Mouse (Mus musculus) hindbrain, embryonic 11.5 days (tissue): ENCODE data around the gene Bicd2. TPM values are rescaled to one million over a fixed set of nuclear protein-coding genes. Genes with fewer than 3 reads are reported as not detected.

Experiments
- ATAC-seq: fragments of 200-750 bp; cut with Nextera tagmentation; 2 replicates; pipeline ENCODE4 v1.8.0; 2017; ENCODE audit warnings: mild to moderate bottlenecking, moderate TSS enrichment, moderate library complexity; ENCODE audit not compliant: low FRiP score
- DNase-seq: peaks from one replicate; pipeline ENCODE4 v3.0.0-alpha.2; 2015; ENCODE audit warnings: low spot score
- H3K27ac ChIP-seq: fragments of 300-500 bp; sonication (generic); 2 replicates; pipeline ENCODE4 v1.5.1; 2014; ENCODE audit warnings: mild to moderate bottlenecking, low read depth, low read length
- H3K27me3 ChIP-seq: fragments of 300-500 bp; sonication (generic); 2 replicates; pipeline ENCODE4 v1.6.1; 2014; ENCODE audit warnings: mild to moderate bottlenecking, low read length, moderate library complexity, mixed read lengths; ENCODE audit not compliant: control insufficient read depth, insufficient read depth
- H3K36me3 ChIP-seq: fragments of 300-500 bp; sonication (generic); 2 replicates; pipeline ENCODE4 v1.6.1; 2014; ENCODE audit warnings: mild to moderate bottlenecking, low read length, moderate library complexity, mixed read lengths; ENCODE audit not compliant: control insufficient read depth, insufficient read depth
- H3K4me1 ChIP-seq: fragments of 300-500 bp; sonication (generic); replicated peaks from 2 replicates; pipeline ENCODE4 v1.6.1; 2014; ENCODE audit warnings: low read length, mixed read lengths; ENCODE audit not compliant: control insufficient read depth, insufficient read depth
- H3K4me2 ChIP-seq: fragments of 300-500 bp; sonication (generic); replicated peaks from 2 replicates; pipeline ENCODE4 v1.6.1; 2014; ENCODE audit warnings: mild to moderate bottlenecking, low read depth, low read length
- H3K4me3 ChIP-seq: fragments of 300-500 bp; sonication (generic); 2 replicates; pipeline ENCODE4 v1.5.1; 2014; ENCODE audit warnings: low read depth, low read length
- H3K9ac ChIP-seq: fragments of 300-500 bp; sonication (generic); 2 replicates; pipeline ENCODE4 v1.6.1; 2014; ENCODE audit warnings: low read depth, low read length
- H3K9me3 ChIP-seq: fragments of 300-500 bp; sonication (generic); 2 replicates; pipeline ENCODE4 v1.6.1; 2016; ENCODE audit warnings: low read length; ENCODE audit not compliant: control insufficient read depth
- WGBS: fragments of 180-500 bp; shearing (Covaris S2); extraction: QIAGEN DNeasy Blood & Tissue Kit; methylation state at CpG from one replicate; pipeline ENCODE4 v1.1.7; 2014; 5-methylcytosine and 5-hydroxymethylcytosine counted together
- polyA plus RNA-seq: library from polyadenylated mRNA; unstranded; fragments of >200 nt; fragmentation: Nextera tagmentation; extraction: Ambion mirVana; gene quantifications from 2 replicates; pipeline ENCODE4 v1.2.1, GENCODE M21; 2014

Gene Bicd2
- polyA plus RNA-seq, 1 experiment from 2014 or later: 26.9 TPM

DNA sequence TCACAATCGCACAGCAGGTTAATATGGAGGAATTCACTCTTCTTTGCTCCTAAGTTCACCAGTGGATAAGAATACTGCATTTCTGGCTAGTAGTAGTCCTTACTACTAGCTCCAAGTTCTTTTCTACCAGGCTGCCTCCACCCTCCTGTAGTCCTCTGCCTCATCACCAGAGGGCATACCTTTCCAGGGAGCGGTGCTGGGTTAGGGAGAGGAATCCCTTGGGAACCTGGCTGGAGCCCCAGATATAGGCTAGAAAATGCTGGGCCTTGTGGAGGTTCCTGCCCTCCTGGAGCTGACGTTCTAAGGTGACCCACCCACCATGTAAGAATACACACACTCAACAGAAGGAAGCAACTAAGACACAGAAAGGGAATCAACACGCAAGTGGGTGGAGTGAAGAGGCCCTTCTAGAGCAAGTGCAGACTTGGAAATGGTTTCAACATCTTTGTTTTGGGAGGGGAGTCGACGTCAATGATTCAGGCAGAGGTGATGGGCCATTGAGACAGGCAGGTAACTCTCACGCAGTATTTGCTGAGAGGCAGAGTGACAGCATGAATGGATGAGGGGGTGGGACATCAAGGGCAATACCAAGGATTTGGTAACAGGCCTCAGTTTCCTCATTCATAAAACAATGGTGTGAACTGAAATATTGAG is 2.4 kb upstream of the Bicd2 start:
- 79% methylated on average over 7 of the region's 7 CpGs for WGBS
- Histone ChIP-seq H3K27me3 (no peaks in the 10 kb centered on the region), H3K27ac (no peak overlapping the region), H3K4me1 (peaks cover 7% of the 10 kb centered on the region), H3K36me3 (no peaks in the 10 kb centered on the region), H3K9ac (no peak overlapping the region), H3K4me3 (no peak overlapping the region), H3K9me3 (no peaks in the 10 kb centered on the region), H3K4me2 (no peak overlapping the region)
- ATAC-seq (no peak), DNase-seq (no peak)

DNA sequence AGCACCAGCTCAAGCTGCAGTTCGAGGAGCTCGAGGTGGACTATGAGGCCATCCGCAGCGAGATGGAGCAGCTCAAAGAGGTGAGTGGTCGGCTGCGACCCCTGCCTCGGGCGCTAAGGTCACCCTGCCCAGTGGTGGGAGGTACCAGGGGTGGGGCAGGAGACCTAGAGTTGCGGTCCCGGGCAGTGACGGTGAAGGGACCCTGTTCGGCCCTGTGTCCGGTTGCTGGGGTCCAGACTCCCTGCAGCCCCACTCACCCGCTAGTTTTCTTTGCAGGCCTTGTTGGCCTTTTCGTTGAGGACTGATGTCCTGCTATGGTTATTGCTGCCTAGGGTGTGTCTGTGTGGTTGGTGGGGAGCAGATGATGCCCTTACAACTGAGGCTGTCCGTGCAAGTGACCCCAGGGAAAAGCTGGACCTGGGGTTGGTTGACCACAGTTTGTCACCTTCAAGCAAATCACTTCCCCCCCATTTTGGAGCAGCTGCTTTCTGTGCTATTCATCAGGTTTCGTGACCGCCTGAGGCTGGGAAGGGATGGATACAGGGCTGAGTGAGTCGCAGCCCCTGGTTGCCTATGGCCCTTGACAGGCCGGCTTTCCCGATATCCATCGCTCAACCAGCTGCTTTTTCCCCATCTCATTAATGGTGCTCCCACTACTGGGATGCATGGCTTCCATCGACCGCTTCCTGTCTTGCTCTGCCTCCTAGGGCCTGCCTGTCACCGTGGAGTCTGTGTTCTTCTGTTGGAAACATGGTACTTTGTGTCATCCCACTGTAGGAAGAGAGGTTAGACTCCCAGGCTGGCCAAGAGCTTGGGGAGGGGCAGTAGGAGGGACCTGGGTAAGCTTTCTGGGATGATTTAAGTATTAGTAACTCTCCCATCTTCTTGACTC is 692 bp downstream of the Bicd2 start:
- H3K4me1 ChIP-seq: peaks cover 9% of the 10 kb centered on the region

DNA sequence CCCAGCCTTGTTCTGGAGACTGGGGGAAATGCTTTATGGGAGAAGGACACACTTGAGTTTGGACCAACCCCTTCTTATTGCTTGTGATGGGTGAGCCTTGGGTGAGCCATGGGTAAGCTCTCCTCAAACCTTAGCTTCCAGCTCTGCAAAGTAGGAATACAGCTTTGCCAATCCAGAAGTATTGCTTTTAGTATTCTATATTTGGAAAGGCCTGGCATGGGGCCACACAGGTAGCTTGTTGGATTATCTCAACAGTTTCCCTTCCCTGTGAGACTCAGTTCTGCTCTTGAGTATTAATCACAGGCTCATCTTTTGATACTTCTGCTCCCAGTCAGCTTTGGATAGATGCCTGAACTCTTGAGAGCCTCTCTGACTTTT is 1.3 kb downstream of the Bicd2 start:
- no peaks in the 10 kb centered on the region for H3K9me3 ChIP-seq
- no peaks in the 10 kb centered on the region for H3K27me3 ChIP-seq
- no peak for ATAC-seq
- peak overlapping the region; percentile 78 for H3K4me2 ChIP-seq
- H3K27ac ChIP-seq: no peak overlapping the region
- no peaks in the 10 kb centered on the region for H3K36me3 ChIP-seq
- DNase-seq: no peak
- H3K9ac ChIP-seq: peak overlapping the region; percentile 93; the same call in 1 of the 2 replicates
- peaks cover 9% of the 10 kb centered on the region for H3K4me1 ChIP-seq
- peak overlapping the region; percentile 93 for H3K4me3 ChIP-seq

More for the DNA sequence above, 692 bp downstream of the Bicd2 start:
- Histone ChIP-seq H3K9ac (peak overlapping the region; percentile 93), H3K27me3 (no peaks in the 10 kb centered on the region), H3K36me3 (no peaks in the 10 kb centered on the region), H3K9me3 (no peaks in the 10 kb centered on the region), H3K4me2 (peak overlapping the region; percentile 78), H3K27ac (peak overlapping the region; percentile 70), H3K4me3 (peak overlapping the region; percentile 93)
- WGBS: 10% methylated on average over 25 of the region's 25 CpGs
- peak; percentile 54 for DNase-seq
- ATAC-seq: peak; percentile 43

DNA sequence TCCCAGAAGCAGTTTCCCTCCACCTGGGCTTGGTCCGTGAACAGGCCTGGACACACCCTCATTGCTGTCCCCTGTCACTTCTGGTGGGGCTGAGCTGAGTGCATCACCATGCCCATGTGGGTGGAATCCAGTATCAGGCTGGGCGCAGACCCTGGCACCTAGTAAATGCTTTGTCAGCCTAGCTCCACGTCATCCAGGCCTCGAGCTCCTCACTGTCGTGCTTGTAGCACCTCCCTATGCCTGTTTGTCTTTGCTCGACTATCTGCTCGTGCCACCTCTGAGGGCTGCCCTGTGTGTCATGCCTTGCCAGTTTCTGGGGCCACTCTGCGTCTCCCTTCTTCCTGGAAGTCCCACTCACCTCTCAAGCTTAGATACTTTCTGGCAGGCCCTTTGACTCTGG is 3.2 kb downstream of the Bicd2 start:
- Histone ChIP-seq H3K4me1 (peaks cover 9% of the 10 kb centered on the region), H3K36me3 (no peaks in the 10 kb centered on the region), H3K27me3 (no peaks in the 10 kb centered on the region), H3K4me3 (no peak overlapping the region), H3K27ac (no peak overlapping the region), H3K4me2 (no peak overlapping the region), H3K9ac (no peak overlapping the region), H3K9me3 (no peaks in the 10 kb centered on the region)
- 94% methylated on average over 8 of the region's 8 CpGs for WGBS
- no peak for DNase-seq
- ATAC-seq: no peak

DNA sequence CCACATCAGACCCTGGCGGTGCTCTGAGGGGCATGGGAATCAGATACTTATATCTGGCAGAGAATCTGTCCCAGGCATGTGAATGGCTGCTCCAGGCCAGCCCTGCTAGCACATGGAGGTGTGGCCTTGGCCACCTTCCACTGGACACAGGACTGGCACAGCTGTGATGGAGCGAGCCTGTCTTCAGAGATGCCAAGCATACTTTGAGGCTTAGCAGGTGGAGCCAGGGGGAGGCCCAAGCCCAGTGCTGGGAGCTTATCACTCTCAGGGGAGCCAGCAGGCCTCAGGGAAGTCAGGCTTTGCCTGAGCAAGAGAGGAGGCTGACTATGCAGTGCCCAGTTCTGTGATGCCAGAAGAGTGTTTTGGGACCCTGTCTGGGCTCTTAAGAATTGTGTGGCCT is 4.1 kb downstream of the Bicd2 start:
- WGBS: 87% methylated on average over 2 of the region's 2 CpGs
- H3K36me3 ChIP-seq: no peaks in the 10 kb centered on the region
- peaks cover 9% of the 10 kb centered on the region for H3K4me1 ChIP-seq
- no peak overlapping the region for H3K4me2 ChIP-seq
- H3K4me3 ChIP-seq: no peak overlapping the region
- no peaks in the 10 kb centered on the region for H3K27me3 ChIP-seq
- no peaks in the 10 kb centered on the region for H3K9me3 ChIP-seq
- no peak overlapping the region for H3K27ac ChIP-seq
- 0 out of 2 replicates have a peak overlapping the region, but pooled peaks have one; percentile 23 for H3K9ac ChIP-seq
- ATAC-seq: no peak
- DNase-seq: no peak

DNA sequence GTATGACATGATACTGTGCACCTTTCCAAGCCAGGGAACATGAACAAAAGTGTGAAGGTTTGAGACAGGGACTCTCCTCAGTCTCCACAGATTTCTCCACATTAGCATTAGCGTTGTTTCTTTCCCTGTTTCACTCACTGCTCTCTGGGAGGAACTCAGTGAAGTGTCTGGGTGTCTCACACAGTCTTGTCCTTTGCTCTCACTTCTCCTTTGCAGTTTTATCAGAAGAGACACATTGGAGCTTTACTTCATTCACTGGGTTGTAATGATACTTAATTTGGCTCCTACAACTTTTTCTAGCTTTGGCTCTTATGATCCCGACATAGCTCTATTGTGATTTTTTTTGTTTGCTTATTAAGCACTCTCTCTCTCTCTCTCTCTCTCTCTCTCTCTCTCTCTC is 7.1 kb downstream of the Bicd2 start:
- Histone ChIP-seq H3K36me3 (no peaks in the 10 kb centered on the region), H3K9me3 (no peaks in the 10 kb centered on the region), H3K9ac (no peak overlapping the region), H3K4me3 (no peak overlapping the region), H3K27me3 (no peaks in the 10 kb centered on the region), H3K27ac (no peak overlapping the region), H3K4me2 (no peak overlapping the region), H3K4me1 (peaks cover 4% of the 10 kb centered on the region; the same call in 1 of the 2 replicates)
- DNase-seq: no peak
- ATAC-seq: no peak
- WGBS: 86% methylated on average over 2 of the region's 2 CpGs

DNA sequence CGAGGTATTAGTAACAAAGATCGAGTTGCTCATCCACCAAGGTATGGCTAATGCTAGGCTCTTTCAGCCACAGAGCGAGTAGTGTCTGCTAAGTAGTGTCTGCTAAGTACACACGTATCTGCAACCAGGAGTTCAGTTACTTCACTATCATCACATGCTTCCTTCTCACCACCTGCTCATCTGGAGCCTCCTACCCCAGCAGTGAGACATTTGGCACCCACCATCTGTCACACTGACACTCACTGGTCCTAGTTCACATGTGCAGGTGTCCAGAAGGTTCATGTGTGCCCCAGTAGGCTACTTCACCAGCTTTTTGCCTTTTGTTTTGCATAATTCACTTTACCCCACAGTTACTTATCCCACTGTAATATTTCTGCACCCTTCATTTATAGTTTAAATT is 8.0 kb downstream of the Bicd2 start:
- no peak overlapping the region for H3K4me2 ChIP-seq
- ATAC-seq (no peak), DNase-seq (no peak)
- no peaks in the 10 kb centered on the region for H3K9me3 ChIP-seq
- no peaks in the 10 kb centered on the region for H3K27me3 ChIP-seq
- H3K4me1 ChIP-seq: peaks cover 4% of the 10 kb centered on the region; the same call in 1 of the 2 replicates
- no peak overlapping the region for H3K27ac ChIP-seq
- WGBS: 90% methylated on average over 4 of the region's 4 CpGs
- H3K4me3 ChIP-seq: no peak overlapping the region
- H3K36me3 ChIP-seq: no peaks in the 10 kb centered on the region
- no peak overlapping the region for H3K9ac ChIP-seq

DNA sequence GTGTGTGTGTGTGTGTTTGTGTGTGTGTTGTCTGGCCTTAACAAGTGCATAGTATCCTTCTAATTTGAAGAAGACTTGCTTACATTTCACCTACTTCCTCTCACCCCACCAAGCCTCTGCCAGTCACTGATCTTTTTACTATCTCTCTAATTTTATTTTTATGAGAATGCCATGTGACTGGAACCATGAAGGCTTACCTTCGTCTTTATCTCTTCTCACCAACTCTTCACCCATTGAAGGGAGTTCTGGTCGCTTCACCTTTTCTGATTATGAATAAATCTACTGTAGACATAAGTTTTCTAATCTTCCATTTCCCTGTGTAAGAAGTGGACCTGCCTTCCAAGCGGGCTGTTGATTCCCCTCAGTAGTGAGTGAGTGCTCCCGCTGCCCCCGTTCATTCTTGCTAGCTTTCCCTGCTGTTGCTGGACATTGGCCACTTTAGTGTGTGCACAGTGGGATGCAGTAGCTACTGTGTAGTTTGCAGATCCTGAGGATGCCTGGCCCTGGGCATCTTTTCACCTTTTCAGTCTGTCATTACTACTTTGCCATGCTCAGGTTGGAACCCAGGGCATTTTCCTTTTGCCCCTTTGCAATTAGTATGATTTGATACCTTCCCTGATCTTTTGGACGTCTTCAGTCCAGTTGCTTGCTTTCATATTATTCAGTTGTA is 8.6 kb downstream of the Bicd2 start:
- ATAC-seq (no peak), DNase-seq (no peak)
- Histone ChIP-seq H3K27ac (no peak overlapping the region), H3K4me3 (no peak overlapping the region), H3K9me3 (no peaks in the 10 kb centered on the region), H3K4me2 (no peak overlapping the region), H3K36me3 (no peaks in the 10 kb centered on the region), H3K4me1 (peaks cover 4% of the 10 kb centered on the region; the same call in 1 of the 2 replicates), H3K27me3 (no peaks in the 10 kb centered on the region), H3K9ac (no peak overlapping the region)
- 92% methylated on average over 6 of the region's 6 CpGs for WGBS
